Mouse (Mus musculus): ENCODE data around the gene Bap1.

The Bap1 gene

GRCm38 (mm10) chr14:31251084-31251604, at the start of gene Bap1, which contains the start of gene Phf7:
TSS of gene Bap1 (plus strand) at chr14:31251450.
TSS of gene Phf7 (minus strand) at chr14:31251317.
- under 1% methylated on average over 74 of the region's 75 CpGs for WGBS

- 51% methylated on average over 4 of the region's 4 CpGs for WGBS
These were observed 46.4 kb upstream of the Bap1 start for GRCm38 (mm10) chr14:31204844-31205243.

- 7% methylated on average over 8 of the region's 8 CpGs for WGBS
These were observed 46.0 kb upstream of the Bap1 start for GRCm38 (mm10) chr14:31205244-31205561.

- WGBS = under 1% methylated on average over 39 of the region's 39 CpGs
These were observed 45.4 kb upstream of the Bap1 start for GRCm38 (mm10) chr14:31205562-31206467.

- WGBS = under 1% methylated on average over 47 of the region's 48 CpGs
These were observed 44.7 kb upstream of the Bap1 start for GRCm38 (mm10) chr14:31206472-31206981.

- 59% methylated on average over 13 of the region's 13 CpGs for WGBS
These were observed 44.0 kb upstream of the Bap1 start for GRCm38 (mm10) chr14:31207070-31207830.

- WGBS = 74% methylated on average over 2 of the region's 2 CpGs
These were observed 43.2 kb upstream of the Bap1 start, which contains the start of gene Tnnc1 for GRCm38 (mm10) chr14:31208084-31208483. TSS of gene Tnnc1 (plus strand) at chr14:31208312.

- 80% methylated on average over 4 of the region's 4 CpGs for WGBS
These were observed 42.1 kb upstream of the Bap1 start for GRCm38 (mm10) chr14:31209133-31209557.

- WGBS = 95% methylated on average over 6 of the region's 6 CpGs
These were observed 39.4 kb upstream of the Bap1 start for GRCm38 (mm10) chr14:31211854-31212253.

- 91% methylated on average over 3 of the region's 3 CpGs for WGBS
These were observed 38.8 kb upstream of the Bap1 start for GRCm38 (mm10) chr14:31212499-31212898.

GRCm38 (mm10) chr14:31213868-31214267, 37.4 kb upstream of the Bap1 start:
- WGBS = 80% methylated on average over 8 of the region's 8 CpGs

GRCm38 (mm10) chr14:31214684-31215083, 36.6 kb upstream of the Bap1 start:
- WGBS = 80% methylated on average over 3 of the region's 3 CpGs

- whole genome bisulfite sequencing = 38% methylated on average over 15 of the region's 15 CpGs
These were observed 35.9 kb upstream of the Bap1 start for GRCm38 (mm10) chr14:31215157-31216002.

GRCm38 (mm10) chr14:31216846-31217245, 34.4 kb upstream of the Bap1 start, which contains the start of gene Nisch:
TSS of gene Nisch (minus strand) at chr14:31216946.
- 77% methylated on average over 2 of the region's 2 CpGs for WGBS

- 33% methylated on average over 11 of the region's 11 CpGs for WGBS
These were observed 33.6 kb upstream of the Bap1 start, which contains the start of gene Sema3g for GRCm38 (mm10) chr14:31217666-31218065. TSS of gene Sema3g (plus strand) at chr14:31217860.

- WGBS = 48% methylated on average over 4 of the region's 4 CpGs
These were observed 24.3 kb upstream of the Bap1 start for GRCm38 (mm10) chr14:31226978-31227377.

- WGBS = 79% methylated on average over 6 of the region's 6 CpGs
These were observed 23.0 kb upstream of the Bap1 start for GRCm38 (mm10) chr14:31228234-31228633.

GRCm38 (mm10) chr14:31230442-31230841, 20.8 kb upstream of the Bap1 start:
- WGBS = 77% methylated on average over 8 of the region's 8 CpGs

GRCm38 (mm10) chr14:31232404-31233069, 18.7 kb upstream of the Bap1 start:
- WGBS = 79% methylated on average over 13 of the region's 13 CpGs

Data from cerebral cortex, adult 2 months (tissue).